Mouse (Mus musculus): Measurements from ENCODE around the gene Ank3. TPM values are rescaled to one million over a fixed set of nuclear protein-coding genes. Genes with fewer than 3 reads are reported as not detected.

The Ank3 gene
- polyA plus RNA-seq, 1 experiment, result 183 TPM

GRCm38 (mm10) chr10:69477656-69478055 is 79.1 kb downstream of the Ank3 start:
- no peak for TF ChIP-seq CTCF (IDR thresholded peaks at IDR 0.05; ENCODE audit: borderline replicate concordance, extremely low read depth, insufficient read depth, insufficient read length)
- no peak for DNase-seq (ENCODE audit: low read depth)

GRCm38 (mm10) chr10:69478831-69479230 is 80.3 kb downstream of the Ank3 start:
- TF ChIP-seq POLR2A (IDR thresholded peaks at IDR 0.05; ENCODE audit: borderline replicate concordance, extremely low read depth, insufficient read depth, insufficient read length, poor library complexity, severe bottlenecking) (no peak), CTCF (IDR thresholded peaks at IDR 0.05; ENCODE audit: borderline replicate concordance, extremely low read depth, insufficient read depth, insufficient read length) (no peak)
- no peak for DNase-seq (ENCODE audit: low read depth)

- DNase-seq (ENCODE audit: low read depth), result no peak
- no peak for TF ChIP-seq CTCF (IDR thresholded peaks at IDR 0.05; ENCODE audit: borderline replicate concordance, extremely low read depth, insufficient read depth, insufficient read length)
- no peak for TF ChIP-seq POLR2A (IDR thresholded peaks at IDR 0.05; ENCODE audit: borderline replicate concordance, extremely low read depth, insufficient read depth, insufficient read length, poor library complexity, severe bottlenecking)
Measured at GRCm38 (mm10) chr10:69485191-69485786, 86.7 kb downstream of the Ank3 start.

- TF ChIP-seq POLR2A (IDR thresholded peaks at IDR 0.05; ENCODE audit: borderline replicate concordance, extremely low read depth, insufficient read depth, insufficient read length, poor library complexity, severe bottlenecking), result no peak
- no peak for TF ChIP-seq CTCF (IDR thresholded peaks at IDR 0.05; ENCODE audit: borderline replicate concordance, extremely low read depth, insufficient read depth, insufficient read length)
Measured at GRCm38 (mm10) chr10:69490182-69490581, 91.6 kb downstream of the Ank3 start.

GRCm38 (mm10) chr10:69491975-69492374 is 93.4 kb downstream of the Ank3 start:
- peak; percentile 44 for DNase-seq (ENCODE audit: low read depth)
- TF ChIP-seq POLR2A (IDR thresholded peaks at IDR 0.05; ENCODE audit: borderline replicate concordance, extremely low read depth, insufficient read depth, insufficient read length, poor library complexity, severe bottlenecking) (no peak), CTCF (IDR thresholded peaks at IDR 0.05; ENCODE audit: borderline replicate concordance, extremely low read depth, insufficient read depth, insufficient read length) (no peak)

More at GRCm38 (mm10) chr10:69490182-69490581, 91.6 kb downstream of the Ank3 start:
- DNase-seq (ENCODE audit: low read depth), result peak; percentile 52

GRCm38 (mm10) chr10:69497382-69497781 is 98.8 kb downstream of the Ank3 start:
- DNase-seq (ENCODE audit: low read depth), result peak; percentile 45
- TF ChIP-seq CTCF (IDR thresholded peaks at IDR 0.05; ENCODE audit: borderline replicate concordance, extremely low read depth, insufficient read depth, insufficient read length) (no peak), POLR2A (IDR thresholded peaks at IDR 0.05; ENCODE audit: borderline replicate concordance, extremely low read depth, insufficient read depth, insufficient read length, poor library complexity, severe bottlenecking) (no peak)

- peak; percentile 93 for DNase-seq (ENCODE audit: low read depth)
- TF ChIP-seq POLR2A (IDR thresholded peaks at IDR 0.05; ENCODE audit: borderline replicate concordance, extremely low read depth, insufficient read depth, insufficient read length, poor library complexity, severe bottlenecking), result no peak
- TF ChIP-seq CTCF (IDR thresholded peaks at IDR 0.05; ENCODE audit: borderline replicate concordance, extremely low read depth, insufficient read depth, insufficient read length), result no peak
Measured at GRCm38 (mm10) chr10:69500171-69500860, 101.7 kb downstream of the Ank3 start.

GRCm38 (mm10) chr10:69503791-69504190 is 105.2 kb downstream of the Ank3 start:
- TF ChIP-seq POLR2A (IDR thresholded peaks at IDR 0.05; ENCODE audit: borderline replicate concordance, extremely low read depth, insufficient read depth, insufficient read length, poor library complexity, severe bottlenecking) (no peak), CTCF (IDR thresholded peaks at IDR 0.05; ENCODE audit: borderline replicate concordance, extremely low read depth, insufficient read depth, insufficient read length) (no peak)

GRCm38 (mm10) chr10:69507719-69508118 is 109.1 kb downstream of the Ank3 start:
- no peak for TF ChIP-seq CTCF (IDR thresholded peaks at IDR 0.05; ENCODE audit: borderline replicate concordance, extremely low read depth, insufficient read depth, insufficient read length)
- TF ChIP-seq POLR2A (IDR thresholded peaks at IDR 0.05; ENCODE audit: borderline replicate concordance, extremely low read depth, insufficient read depth, insufficient read length, poor library complexity, severe bottlenecking), result no peak

More at GRCm38 (mm10) chr10:69503791-69504190, 105.2 kb downstream of the Ank3 start:
- no peak for DNase-seq (ENCODE audit: low read depth)

GRCm38 (mm10) chr10:69510392-69510791 is 111.8 kb downstream of the Ank3 start:
- TF ChIP-seq CTCF (IDR thresholded peaks at IDR 0.05; ENCODE audit: borderline replicate concordance, extremely low read depth, insufficient read depth, insufficient read length) (no peak), POLR2A (IDR thresholded peaks at IDR 0.05; ENCODE audit: borderline replicate concordance, extremely low read depth, insufficient read depth, insufficient read length, poor library complexity, severe bottlenecking) (no peak)
- DNase-seq (ENCODE audit: low read depth), result no peak

More at GRCm38 (mm10) chr10:69507719-69508118, 109.1 kb downstream of the Ank3 start:
- no peak for DNase-seq (ENCODE audit: low read depth)

- TF ChIP-seq POLR2A (IDR thresholded peaks at IDR 0.05; ENCODE audit: borderline replicate concordance, extremely low read depth, insufficient read depth, insufficient read length, poor library complexity, severe bottlenecking), result no peak
- DNase-seq (ENCODE audit: low read depth), result no peak
Measured at GRCm38 (mm10) chr10:69511234-69511633, 112.7 kb downstream of the Ank3 start.

GRCm38 (mm10) chr10:69521977-69522376 is 123.4 kb downstream of the Ank3 start:
- TF ChIP-seq CTCF (IDR thresholded peaks at IDR 0.05; ENCODE audit: borderline replicate concordance, extremely low read depth, insufficient read depth, insufficient read length) (no peak), POLR2A (IDR thresholded peaks at IDR 0.05; ENCODE audit: borderline replicate concordance, extremely low read depth, insufficient read depth, insufficient read length, poor library complexity, severe bottlenecking) (no peak)
- DNase-seq (ENCODE audit: low read depth), result no peak

Data from brain, embryonic 14.5 days (tissue).